Mouse (Mus musculus): ENCODE results near the gene Ergic1.

DNA sequence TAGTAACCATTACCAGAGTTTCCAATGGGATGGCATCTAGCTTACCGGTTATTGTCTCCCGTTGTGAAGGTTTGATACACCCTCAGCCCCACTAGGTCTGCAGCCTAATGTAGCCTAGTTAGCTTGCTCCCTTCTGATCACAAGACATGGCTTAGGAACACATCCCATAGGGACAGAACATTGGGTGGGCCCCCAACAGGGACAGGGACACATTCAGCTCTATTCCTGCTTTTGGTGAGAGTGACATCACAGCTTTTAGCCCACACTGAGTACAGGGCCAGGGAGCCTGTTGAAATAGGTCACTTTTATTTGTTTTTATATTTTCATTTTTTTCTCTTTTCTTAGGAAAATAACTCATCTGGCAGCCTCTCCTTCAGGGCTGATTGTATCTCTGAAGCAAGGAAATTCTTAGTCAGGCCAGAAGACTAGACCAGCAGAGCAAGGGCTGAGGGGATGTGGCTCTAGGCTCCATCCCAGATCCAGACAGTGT, 64.3 kb downstream of the Ergic1 start:
- TF ChIP-seq CTCF (IDR thresholded peaks at IDR 0.05; ENCODE audit: extremely low read depth, insufficient read depth, insufficient read length, insufficient replicate concordance) (no peak), POLR2A (IDR thresholded peaks at IDR 0.05; ENCODE audit: low read depth, low read length) (no peak)
